Mouse (Mus musculus): ENCODE measurements around the gene Gm13696.
"Not testable (repeated sequence)": the region's sequence is repeated elsewhere in the genome, so short reads cannot be mapped to it uniquely, and the experiment has no call there.

The Gm13696 gene

GRCm38 (mm10) chr2:83972823-83973222, at the start of gene Gm13696:
Gene Gm13696 (plus strand): TSS chr2:83973123.
- DNase-seq = not testable (repeated sequence)

GRCm38 (mm10) chr2:83929478-83930088, 43.3 kb upstream of the Gm13696 start:
- DNase-seq = no peak

GRCm38 (mm10) chr2:83940931-83941361, 32.0 kb upstream of the Gm13696 start, which contains the start of gene Zswim2:
Gene Zswim2 (minus strand): TSS chr2:83941228.
- peak; percentile 62 for DNase-seq

GRCm38 (mm10) chr2:83941378-83941777, 31.5 kb upstream of the Gm13696 start:
- DNase-seq = no peak

GRCm38 (mm10) chr2:83941792-83942191, 31.1 kb upstream of the Gm13696 start:
- no peak for DNase-seq

- DNase-seq = not testable (repeated sequence)
Observed at GRCm38 (mm10) chr2:83955393-83955792, 17.5 kb upstream of the Gm13696 start, which contains the start of gene Gm13698. Gene Gm13698 (plus strand): TSS chr2:83955693.

- not testable (repeated sequence) for DNase-seq
Observed at GRCm38 (mm10) chr2:83961203-83961602, 11.7 kb upstream of the Gm13696 start, which contains the start of gene Gm13693. Gene Gm13693 (plus strand): TSS chr2:83961503.

GRCm38 (mm10) chr2:83967013-83967412, 5.9 kb upstream of the Gm13696 start, which contains the start of gene Gm13695:
Gene Gm13695 (plus strand): TSS chr2:83967313.
- DNase-seq = not testable (repeated sequence)

GRCm38 (mm10) chr2:83978633-83979032, 5.7 kb downstream of the Gm13696 start, which contains the start of gene Gm13694:
Gene Gm13694 (plus strand): TSS chr2:83978933.
- DNase-seq = not testable (repeated sequence)

- not testable (repeated sequence) for DNase-seq
Observed at GRCm38 (mm10) chr2:83984443-83984842, 11.5 kb downstream of the Gm13696 start, which contains the start of gene Gm13697. Gene Gm13697 (plus strand): TSS chr2:83984743.

- DNase-seq = not testable (repeated sequence)
Observed at GRCm38 (mm10) chr2:83990253-83990652, 17.3 kb downstream of the Gm13696 start, which contains the start of gene Gm13691. Gene Gm13691 (plus strand): TSS chr2:83990553.

GRCm38 (mm10) chr2:83993639-83994255, 20.8 kb downstream of the Gm13696 start:
- peak; percentile 41 for DNase-seq

- not testable (repeated sequence) for DNase-seq
Observed at GRCm38 (mm10) chr2:83994526-83994925, 21.6 kb downstream of the Gm13696 start.

GRCm38 (mm10) chr2:84008913-84009312, 36.0 kb downstream of the Gm13696 start:
- DNase-seq = no peak

GRCm38 (mm10) chr2:84009818-84010217, 36.9 kb downstream of the Gm13696 start:
- no peak for DNase-seq

- no peak for DNase-seq
Observed at GRCm38 (mm10) chr2:84014572-84014971, 41.6 kb downstream of the Gm13696 start.

- DNase-seq = not testable (repeated sequence)
Observed at GRCm38 (mm10) chr2:84016291-84016690, 43.4 kb downstream of the Gm13696 start.

GRCm38 (mm10) chr2:84018330-84018729, 45.4 kb downstream of the Gm13696 start:
- DNase-seq = no peak

- peak; percentile 36 for DNase-seq
Observed at GRCm38 (mm10) chr2:84019519-84020305, 46.8 kb downstream of the Gm13696 start.

- DNase-seq = no peak
Observed at GRCm38 (mm10) chr2:84021930-84022329, 49.0 kb downstream of the Gm13696 start.

- no peak for DNase-seq
Observed at GRCm38 (mm10) chr2:84022905-84023304, 50.0 kb downstream of the Gm13696 start.

- DNase-seq = no peak
Observed at GRCm38 (mm10) chr2:84023319-84023718, 50.4 kb downstream of the Gm13696 start.
